Mouse (Mus musculus): ENCODE results near the gene Eef1a2. TPM values are rescaled to one million over a fixed set of nuclear protein-coding genes. Genes with fewer than 3 reads are reported as not detected.
"Not testable (repeated sequence)": the region's sequence is repeated elsewhere in the genome, so short reads cannot be mapped to it uniquely, and the experiment has no call there.

Eef1a2 gene
- polyA plus RNA-seq, 1 experiment from 2014 or later: 11.0 TPM

- H3K4me3 ChIP-seq (ENCODE audit: low read depth, low read length); ATAC-seq: not testable (repeated sequence)
Observed at GRCm38 (mm10) chr2:181191385-181191784, 34.6 kb upstream of the Eef1a2 start.

GRCm38 (mm10) chr2:181189321-181189720 lies 32.5 kb upstream of the Eef1a2 start:
- no peak for ATAC-seq
- WGBS: 94% methylated on average over 1 of the region's 1 CpGs
- no peak overlapping the region for H3K9ac ChIP-seq (ENCODE audit: low read depth, low read length)

More at GRCm38 (mm10) chr2:181191385-181191784, 34.6 kb upstream of the Eef1a2 start:
- not testable (repeated sequence) for H3K9ac ChIP-seq (ENCODE audit: low read depth, low read length); H3K27ac ChIP-seq (ENCODE audit: low read length); H3K27me3 ChIP-seq (ENCODE audit: control insufficient read depth, insufficient read depth, low read depth, low read length); H3K4me2 ChIP-seq (ENCODE audit: low read length); H3K4me1 ChIP-seq (ENCODE audit: control insufficient read depth, insufficient read depth, low read length); H3K36me3 ChIP-seq (ENCODE audit: control insufficient read depth, insufficient read depth, low read length); H3K9me3 ChIP-seq (replicated peaks; ENCODE audit: control insufficient read depth, low read length, poor library complexity, severe bottlenecking)
- WGBS: 83% methylated on average over 4 of the region's 4 CpGs

GRCm38 (mm10) chr2:181188681-181189080 lies 31.9 kb upstream of the Eef1a2 start:
- Histone ChIP-seq H3K36me3 (ENCODE audit: control insufficient read depth, insufficient read depth, low read length) (no peaks in the 10 kb centered on the region), H3K4me2 (ENCODE audit: low read length) (peak overlapping the region; percentile 63), H3K4me1 (ENCODE audit: control insufficient read depth, insufficient read depth, low read length) (peaks cover 10% of the 10 kb centered on the region), H3K27ac (ENCODE audit: low read length) (peak overlapping the region; percentile 17; the same call in 1 of the 2 replicates), H3K9ac (ENCODE audit: low read depth, low read length) (peak overlapping the region; percentile 36; the same call in 1 of the 2 replicates), H3K9me3 (replicated peaks; ENCODE audit: control insufficient read depth, low read length, poor library complexity, severe bottlenecking) (no peaks in the 10 kb centered on the region), H3K4me3 (ENCODE audit: low read depth, low read length) (peak overlapping the region; percentile 79), H3K27me3 (ENCODE audit: control insufficient read depth, insufficient read depth, low read depth, low read length) (no peaks in the 10 kb centered on the region)
- ATAC-seq: no peak
- 92% methylated on average over 2 of the region's 2 CpGs for WGBS

More at GRCm38 (mm10) chr2:181189321-181189720, 32.5 kb upstream of the Eef1a2 start:
- no peak overlapping the region for H3K27ac ChIP-seq (ENCODE audit: low read length)
- H3K4me2 ChIP-seq (ENCODE audit: low read length): no peak overlapping the region
- H3K36me3 ChIP-seq (ENCODE audit: control insufficient read depth, insufficient read depth, low read length): no peaks in the 10 kb centered on the region
- no peaks in the 10 kb centered on the region for H3K27me3 ChIP-seq (ENCODE audit: control insufficient read depth, insufficient read depth, low read depth, low read length)
- peaks cover 10% of the 10 kb centered on the region for H3K4me1 ChIP-seq (ENCODE audit: control insufficient read depth, insufficient read depth, low read length)
- H3K9me3 ChIP-seq (replicated peaks; ENCODE audit: control insufficient read depth, low read length, poor library complexity, severe bottlenecking): no peaks in the 10 kb centered on the region
- H3K4me3 ChIP-seq (ENCODE audit: low read depth, low read length): no peak overlapping the region

GRCm38 (mm10) chr2:181187121-181188000 lies 30.5 kb upstream of the Eef1a2 start, which contains the start of gene Ppdpf:
Gene Ppdpf, plus strand, starts transcription at chr2:181187247.
- Histone ChIP-seq H3K9ac (ENCODE audit: low read depth, low read length) (peak within 1 kb of the TSS; percentile 96), H3K9me3 (replicated peaks; ENCODE audit: control insufficient read depth, low read length, poor library complexity, severe bottlenecking) (no peaks in the 10 kb centered on the region), H3K4me2 (ENCODE audit: low read length) (peak within 1 kb of the TSS; percentile 63), H3K4me1 (ENCODE audit: control insufficient read depth, insufficient read depth, low read length) (peaks cover 10% of the 10 kb centered on the region), H3K36me3 (ENCODE audit: control insufficient read depth, insufficient read depth, low read length) (no peaks in the 10 kb centered on the region), H3K27ac (ENCODE audit: low read length) (peak within 1 kb of the TSS; percentile 96), H3K4me3 (ENCODE audit: low read depth, low read length) (peak within 1 kb of the TSS; percentile 79), H3K27me3 (ENCODE audit: control insufficient read depth, insufficient read depth, low read depth, low read length) (no peaks in the 10 kb centered on the region)
- whole genome bisulfite sequencing: under 1% methylated on average over 64 of the region's 64 CpGs
- peak; percentile 92 for ATAC-seq

GRCm38 (mm10) chr2:181186635-181187034 lies 29.8 kb upstream of the Eef1a2 start:
- Histone ChIP-seq H3K9me3 (replicated peaks; ENCODE audit: control insufficient read depth, low read length, poor library complexity, severe bottlenecking) (no peaks in the 10 kb centered on the region), H3K36me3 (ENCODE audit: control insufficient read depth, insufficient read depth, low read length) (no peaks in the 10 kb centered on the region), H3K4me2 (ENCODE audit: low read length) (peak overlapping the region; percentile 63), H3K4me1 (ENCODE audit: control insufficient read depth, insufficient read depth, low read length) (peaks cover 10% of the 10 kb centered on the region), H3K27ac (ENCODE audit: low read length) (peak overlapping the region; percentile 96), H3K9ac (ENCODE audit: low read depth, low read length) (peak overlapping the region; percentile 96), H3K27me3 (ENCODE audit: control insufficient read depth, insufficient read depth, low read depth, low read length) (no peaks in the 10 kb centered on the region), H3K4me3 (ENCODE audit: low read depth, low read length) (peak overlapping the region; percentile 79)
- peak; percentile 90 for ATAC-seq
- 0% methylated on average over 14 of the region's 14 CpGs for WGBS

GRCm38 (mm10) chr2:181180898-181181297 lies 24.1 kb upstream of the Eef1a2 start:
- 86% methylated on average over 6 of the region's 6 CpGs for WGBS
- Histone ChIP-seq H3K9me3 (replicated peaks; ENCODE audit: control insufficient read depth, low read length, poor library complexity, severe bottlenecking) (no peaks in the 10 kb centered on the region), H3K36me3 (ENCODE audit: control insufficient read depth, insufficient read depth, low read length) (no peaks in the 10 kb centered on the region), H3K4me3 (ENCODE audit: low read depth, low read length) (no peak overlapping the region), H3K4me1 (ENCODE audit: control insufficient read depth, insufficient read depth, low read length) (no peaks in the 10 kb centered on the region), H3K4me2 (ENCODE audit: low read length) (no peak overlapping the region), H3K27ac (ENCODE audit: low read length) (no peak overlapping the region), H3K9ac (ENCODE audit: low read depth, low read length) (no peak overlapping the region), H3K27me3 (ENCODE audit: control insufficient read depth, insufficient read depth, low read depth, low read length) (no peaks in the 10 kb centered on the region)
- no peak for ATAC-seq

- Histone ChIP-seq H3K36me3 (ENCODE audit: control insufficient read depth, insufficient read depth, low read length) (no peaks in the 10 kb centered on the region), H3K4me2 (ENCODE audit: low read length) (no peak overlapping the region), H3K4me1 (ENCODE audit: control insufficient read depth, insufficient read depth, low read length) (no peaks in the 10 kb centered on the region), H3K9ac (ENCODE audit: low read depth, low read length) (no peak overlapping the region), H3K4me3 (ENCODE audit: low read depth, low read length) (no peak overlapping the region), H3K9me3 (replicated peaks; ENCODE audit: control insufficient read depth, low read length, poor library complexity, severe bottlenecking) (no peaks in the 10 kb centered on the region), H3K27ac (ENCODE audit: low read length) (no peak overlapping the region), H3K27me3 (ENCODE audit: control insufficient read depth, insufficient read depth, low read depth, low read length) (no peaks in the 10 kb centered on the region)
- ATAC-seq: no peak
- 86% methylated on average over 5 of the region's 5 CpGs for WGBS
Observed at GRCm38 (mm10) chr2:181178471-181178870, 21.7 kb upstream of the Eef1a2 start.

- 78% methylated on average over 3 of the region's 3 CpGs for WGBS
Observed at GRCm38 (mm10) chr2:181178015-181178414, 21.2 kb upstream of the Eef1a2 start.

GRCm38 (mm10) chr2:181174646-181175045 lies 17.8 kb upstream of the Eef1a2 start:
- H3K4me3 ChIP-seq (ENCODE audit: low read depth, low read length): no peak overlapping the region
- H3K27me3 ChIP-seq (ENCODE audit: control insufficient read depth, insufficient read depth, low read depth, low read length): no peaks in the 10 kb centered on the region
- no peak for ATAC-seq
- 92% methylated on average over 3 of the region's 3 CpGs for WGBS
- H3K4me2 ChIP-seq (ENCODE audit: low read length): no peak overlapping the region
- H3K9ac ChIP-seq (ENCODE audit: low read depth, low read length): no peak overlapping the region
- no peak overlapping the region for H3K27ac ChIP-seq (ENCODE audit: low read length)
- H3K9me3 ChIP-seq (replicated peaks; ENCODE audit: control insufficient read depth, low read length, poor library complexity, severe bottlenecking): no peaks in the 10 kb centered on the region
- H3K4me1 ChIP-seq (ENCODE audit: control insufficient read depth, insufficient read depth, low read length): no peaks in the 10 kb centered on the region
- no peaks in the 10 kb centered on the region for H3K36me3 ChIP-seq (ENCODE audit: control insufficient read depth, insufficient read depth, low read length)

More at GRCm38 (mm10) chr2:181178015-181178414, 21.2 kb upstream of the Eef1a2 start:
- ATAC-seq: no peak
- H3K9me3 ChIP-seq (replicated peaks; ENCODE audit: control insufficient read depth, low read length, poor library complexity, severe bottlenecking): no peaks in the 10 kb centered on the region
- no peak overlapping the region for H3K27ac ChIP-seq (ENCODE audit: low read length)
- no peak overlapping the region for H3K4me3 ChIP-seq (ENCODE audit: low read depth, low read length)
- no peaks in the 10 kb centered on the region for H3K4me1 ChIP-seq (ENCODE audit: control insufficient read depth, insufficient read depth, low read length)
- H3K27me3 ChIP-seq (ENCODE audit: control insufficient read depth, insufficient read depth, low read depth, low read length): no peaks in the 10 kb centered on the region
- no peak overlapping the region for H3K9ac ChIP-seq (ENCODE audit: low read depth, low read length)
- H3K36me3 ChIP-seq (ENCODE audit: control insufficient read depth, insufficient read depth, low read length): no peaks in the 10 kb centered on the region
- H3K4me2 ChIP-seq (ENCODE audit: low read length): no peak overlapping the region

Measured in midbrain, embryonic 16.5 days (tissue).